Mouse (Mus musculus): Measurements from ENCODE around the gene Slc9a3r2.

The Slc9a3r2 gene

DNA sequence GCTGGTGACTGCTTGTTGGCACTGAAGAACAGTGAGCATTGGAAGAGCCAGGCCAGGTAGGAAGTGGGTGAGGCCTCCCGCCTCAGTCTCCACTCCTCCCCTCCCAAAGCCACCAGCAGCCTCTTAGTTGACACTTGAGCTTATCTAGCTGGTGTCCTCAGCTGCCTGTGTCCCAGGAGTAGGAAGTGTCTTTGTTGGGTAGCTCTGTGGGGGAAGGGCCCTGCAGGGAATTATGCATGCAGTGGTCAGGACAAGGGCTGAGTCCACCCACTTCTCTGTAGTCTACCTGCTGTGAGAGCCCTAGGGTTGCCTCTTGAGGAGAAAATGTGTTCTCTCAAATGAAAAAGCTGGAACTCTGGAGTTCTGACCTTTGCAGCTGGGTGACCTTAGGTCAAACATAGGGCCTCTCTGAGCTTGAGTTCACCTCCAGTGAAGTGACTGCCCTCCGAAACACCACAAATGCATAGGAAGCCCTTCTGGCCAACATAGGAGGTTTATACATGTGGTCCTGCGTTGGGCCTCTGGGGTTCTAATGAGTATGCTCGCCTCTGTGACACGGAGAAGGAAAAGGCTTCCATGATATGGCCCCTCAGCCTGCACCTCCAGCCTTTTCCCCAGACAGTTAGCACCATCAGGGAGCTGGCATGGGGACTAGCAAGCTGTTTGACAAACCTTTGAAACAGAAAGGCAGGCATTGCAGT is 13.2 kb downstream of the Slc9a3r2 start:
- no peak for DNase-seq (ENCODE audit: low spot score in 2 of 2)

DNA sequence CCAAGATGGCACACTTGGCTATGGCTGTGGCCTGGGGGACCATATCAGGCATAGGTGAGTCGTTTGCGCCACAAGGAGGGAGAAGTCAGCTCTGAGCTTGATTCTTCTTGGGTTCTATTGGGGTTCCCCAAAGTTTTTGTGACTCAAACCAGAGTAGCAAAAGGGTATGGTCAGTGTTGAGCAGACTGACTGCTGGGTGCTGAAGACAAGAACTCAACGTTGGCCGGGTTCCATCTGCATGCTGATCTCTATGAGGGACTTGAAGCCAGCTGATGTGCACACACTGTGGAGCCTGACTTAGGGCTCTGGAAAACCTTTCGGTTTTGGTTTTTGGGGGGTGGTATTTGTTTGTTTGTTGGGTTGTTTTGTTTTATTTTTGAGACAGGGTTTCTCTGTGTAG is 14.4 kb downstream of the Slc9a3r2 start:
- no peak for DNase-seq (ENCODE audit: low spot score in 2 of 2)

DNA sequence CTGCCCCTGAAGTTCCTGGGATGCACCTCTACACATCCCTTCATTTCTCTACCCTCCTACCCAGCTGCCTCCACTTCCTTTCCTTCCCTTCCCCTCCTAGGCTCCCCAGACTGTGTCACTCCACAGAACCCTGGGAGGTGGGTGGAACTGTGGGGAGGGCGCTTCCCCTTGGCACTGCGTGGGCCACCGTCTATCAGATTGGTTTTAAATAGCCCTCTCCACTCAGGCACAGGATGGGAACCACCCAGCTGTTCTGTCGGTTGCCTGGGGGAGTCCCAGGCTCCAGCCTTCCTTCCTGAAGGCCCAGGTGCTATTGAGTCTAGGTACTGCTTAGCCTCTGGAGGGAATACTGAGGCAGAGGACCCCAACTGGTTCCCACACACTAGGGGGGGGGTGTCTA is 15.1 kb downstream of the Slc9a3r2 start:
- peak; percentile 49 to 61 for DNase-seq (ENCODE audit: low spot score in 2 of 2)

DNA sequence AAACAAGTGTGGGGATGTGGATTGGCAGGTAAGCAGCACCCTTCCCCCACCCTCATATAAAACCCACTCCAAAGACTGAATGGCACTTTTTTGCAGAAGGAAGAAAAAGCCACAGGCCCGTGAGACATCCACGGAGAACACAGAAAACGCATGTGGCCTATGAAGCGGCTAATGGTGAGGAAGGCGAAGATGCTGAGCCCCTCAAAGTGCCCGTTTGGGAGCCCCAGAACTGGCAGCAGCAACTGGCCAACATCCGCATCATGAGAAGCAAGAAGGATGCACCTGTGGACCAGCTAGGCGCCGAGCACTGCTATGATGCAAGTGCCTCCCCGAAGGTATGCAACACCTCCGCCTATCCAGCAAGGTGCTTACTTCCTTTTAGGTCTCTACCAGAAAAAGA is 16.3 kb downstream of the Slc9a3r2 start:
- no peak for DNase-seq (ENCODE audit: low spot score in 2 of 2)

DNA sequence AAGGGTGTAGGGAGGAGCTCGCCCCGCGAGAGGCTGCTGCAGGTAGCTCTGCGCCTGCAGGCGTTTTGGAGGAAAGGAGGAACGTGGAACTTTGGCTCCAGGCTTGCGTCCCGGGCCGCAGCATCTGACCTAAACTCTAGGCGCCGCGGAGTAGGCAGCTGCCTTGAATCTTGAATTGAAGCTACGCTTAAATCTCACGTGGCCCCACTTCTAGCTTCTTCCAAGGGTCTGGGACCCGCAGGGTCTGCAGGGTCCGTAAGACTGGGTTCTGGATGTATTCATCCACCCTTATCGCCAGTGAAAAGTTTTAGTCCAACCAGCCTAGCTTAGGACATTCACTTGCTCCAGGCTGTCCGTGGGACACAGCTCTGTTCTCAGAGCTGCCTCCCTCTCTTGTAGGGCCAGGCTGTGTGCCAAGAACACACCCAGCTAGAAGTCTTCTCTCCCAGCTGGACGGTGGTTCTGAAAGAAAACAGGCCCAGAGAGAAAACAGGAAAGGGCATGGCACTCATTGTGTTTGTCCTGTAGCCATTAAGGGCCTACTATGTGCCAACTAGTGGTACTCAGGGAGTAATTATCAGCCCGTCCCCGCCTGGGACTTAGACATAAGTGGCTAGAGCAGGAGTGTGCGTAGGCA is 17.2 kb downstream of the Slc9a3r2 start:
- peak in 1 of 2 experiments; percentile 41 for DNase-seq (ENCODE audit: low spot score in 2 of 2)

DNA sequence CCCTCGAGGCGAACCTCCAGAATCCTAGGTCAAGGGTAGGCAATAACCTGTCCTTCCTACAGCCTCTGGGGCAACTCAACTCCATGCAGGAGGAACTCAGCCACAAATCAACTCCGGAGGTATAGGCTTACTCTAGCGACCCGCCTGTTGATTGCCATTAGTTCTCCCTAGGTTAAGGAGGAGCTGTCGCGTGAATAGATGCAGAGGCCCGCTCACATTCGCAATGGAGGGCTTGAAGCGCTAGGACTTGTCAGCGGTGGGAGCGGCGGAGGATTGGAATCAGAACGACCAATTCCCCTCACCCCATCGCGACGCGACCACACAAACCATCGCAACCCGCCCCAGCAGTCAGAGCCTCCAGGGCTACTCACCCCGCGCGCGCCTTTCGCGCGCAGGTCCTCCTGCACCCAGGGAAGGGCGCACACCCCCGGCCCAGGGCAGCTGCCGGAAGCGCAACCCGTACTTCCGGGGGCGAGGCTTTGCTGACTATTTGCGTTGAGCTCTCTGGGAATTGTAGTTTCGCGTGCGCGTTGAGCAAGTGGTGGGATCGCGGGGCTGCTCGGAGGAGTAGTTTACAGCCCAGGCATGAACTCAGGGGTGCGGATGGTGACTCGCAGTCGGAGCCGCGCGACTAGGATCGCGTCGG is 17.8 kb downstream of the Slc9a3r2 start, which contains the start of the genes Tsc2 and Nthl1:
Tsc2 (minus strand) TSS at position 464 of the 646 bp plus-strand sequence.
Nthl1 (plus strand) TSS at position 514 of the 646 bp plus-strand sequence.
- DNase-seq (ENCODE audit: low spot score in 2 of 2): peak; percentile 82 to 84

DNA sequence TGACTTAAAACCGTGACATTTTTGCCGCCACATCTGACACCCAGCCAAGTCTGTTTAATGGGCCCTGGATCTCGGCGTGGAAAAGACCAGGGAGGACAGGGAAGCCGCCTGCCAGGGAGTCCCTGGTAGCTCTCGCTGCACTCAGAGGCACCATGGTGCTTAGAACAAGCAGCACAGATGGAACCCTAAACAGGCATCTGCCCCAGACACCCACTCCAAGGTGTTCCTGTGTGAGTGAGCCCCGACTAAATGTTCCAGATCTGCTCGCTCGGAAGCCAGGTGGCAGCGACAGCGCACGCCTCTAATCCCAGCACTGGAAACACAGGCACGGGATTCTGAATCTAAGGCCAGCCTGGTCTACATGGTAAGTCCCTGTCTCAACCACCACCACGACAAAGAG is 20.1 kb downstream of the Slc9a3r2 start:
- peak in 1 of 2 experiments; percentile 47 for DNase-seq (ENCODE audit: low spot score in 2 of 2)

DNA sequence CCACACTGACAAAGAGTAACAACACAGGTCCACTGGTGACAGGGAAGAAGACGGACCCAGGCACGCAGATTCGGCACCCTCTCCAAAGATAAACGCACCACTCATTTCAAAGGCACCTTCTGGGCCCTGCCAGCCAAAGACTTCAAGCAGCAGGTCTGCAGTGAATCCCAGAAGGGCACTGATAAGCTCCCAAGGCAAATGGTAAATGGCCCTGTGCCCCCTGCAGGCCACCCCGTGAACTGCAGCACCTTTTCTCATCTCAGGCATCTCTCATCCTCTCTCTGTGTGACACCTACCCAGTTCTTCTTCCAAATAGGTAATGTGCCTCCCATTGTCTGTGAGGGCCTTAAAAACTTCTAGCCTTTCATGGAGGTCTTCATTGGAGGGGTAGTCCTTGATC is 21.5 kb downstream of the Slc9a3r2 start:
- peak; percentile 69 to 76 for DNase-seq (ENCODE audit: low spot score in 2 of 2)

DNA sequence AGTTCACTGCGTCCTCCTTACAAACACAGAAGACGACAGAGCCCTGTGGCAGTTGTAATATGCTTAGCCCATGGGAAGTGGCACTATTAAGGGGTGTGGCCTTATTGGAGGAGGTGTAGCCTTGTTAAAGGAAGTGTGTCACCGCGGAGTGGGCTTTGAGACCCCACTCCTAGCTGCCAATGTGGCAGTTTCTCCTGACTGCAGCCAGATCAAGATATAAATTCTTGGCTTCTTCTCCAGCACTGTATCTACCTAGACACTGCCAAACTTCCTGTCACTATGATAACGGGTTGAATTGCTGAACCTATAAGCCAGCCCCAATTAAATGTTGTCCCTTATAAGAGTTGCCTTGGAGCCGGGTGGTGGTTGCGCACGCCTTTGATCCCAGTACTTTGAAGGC is 24.7 kb downstream of the Slc9a3r2 start:
- no peak for DNase-seq (ENCODE audit: low spot score in 2 of 2)

DNA sequence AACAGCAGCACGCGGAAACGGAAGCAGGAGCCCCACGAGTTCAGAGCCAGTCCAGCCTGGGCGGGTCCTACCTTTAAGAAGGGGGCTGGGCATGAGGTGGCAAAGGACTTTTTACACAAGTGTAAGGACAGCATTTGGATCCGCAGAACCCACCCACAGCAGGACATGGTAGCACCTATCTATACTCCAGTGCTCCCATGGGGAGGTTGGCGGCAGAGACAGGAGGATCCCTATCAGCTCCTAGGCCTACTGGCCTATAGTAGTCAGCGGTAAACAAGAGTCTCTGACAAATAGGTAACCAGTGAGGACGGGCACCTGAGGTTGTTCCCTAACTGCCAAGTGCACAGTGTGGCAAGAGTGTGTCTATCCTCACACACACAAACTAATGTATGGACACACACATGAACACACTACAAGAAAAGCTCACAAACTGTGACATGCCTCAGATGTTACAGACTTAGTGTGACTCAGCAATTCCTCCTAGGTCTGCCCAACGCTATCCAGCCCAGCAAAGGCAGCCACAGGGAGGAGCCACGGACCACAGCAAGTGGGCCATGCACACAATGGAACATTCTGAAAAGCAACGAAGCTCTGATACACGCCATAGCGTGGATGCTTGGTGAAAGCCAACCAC is 32.4 kb downstream of the Slc9a3r2 start:
- no peak for DNase-seq (ENCODE audit: low spot score in 2 of 2)

DNA sequence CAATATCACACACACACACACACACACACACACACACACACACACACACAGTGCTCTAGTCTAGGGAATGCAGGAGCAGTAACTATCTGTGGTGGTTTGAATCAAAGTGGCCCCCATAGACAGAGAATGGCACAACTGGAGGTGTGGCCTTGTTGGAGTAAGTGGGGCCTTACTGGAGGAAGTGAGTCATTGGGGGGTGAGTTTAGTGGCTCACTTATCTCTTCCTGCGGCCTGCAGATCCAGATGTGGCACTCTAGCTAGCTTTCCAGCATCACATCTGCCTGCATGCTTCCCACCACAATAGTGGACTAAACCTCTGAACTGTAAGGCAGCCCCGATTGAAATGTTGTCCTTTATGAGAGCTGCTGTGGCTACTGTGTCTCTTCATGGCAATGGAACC is 39.4 kb downstream of the Slc9a3r2 start:
- no peak for DNase-seq (ENCODE audit: low spot score in 2 of 2)

DNA sequence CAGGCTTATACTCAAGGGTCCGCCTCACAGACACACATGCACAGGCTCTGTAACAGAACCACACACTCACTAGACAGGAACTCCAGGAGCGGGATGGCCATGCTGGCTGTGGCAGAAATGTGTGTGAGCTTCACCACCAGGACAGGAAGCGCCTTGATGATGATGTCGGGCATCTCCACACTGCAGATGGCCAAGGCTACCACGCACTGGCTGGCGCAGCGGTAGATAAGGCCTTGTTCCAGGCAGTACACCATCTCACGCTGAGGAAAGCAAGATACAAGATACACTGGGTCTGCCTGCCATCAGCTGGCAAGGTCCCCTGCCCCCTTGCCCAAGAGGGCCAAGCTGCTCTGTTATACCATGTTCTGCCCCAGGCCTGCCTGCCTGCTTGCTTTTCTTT is 41.3 kb downstream of the Slc9a3r2 start:
- no peak for DNase-seq (ENCODE audit: low spot score in 2 of 2)

DNA sequence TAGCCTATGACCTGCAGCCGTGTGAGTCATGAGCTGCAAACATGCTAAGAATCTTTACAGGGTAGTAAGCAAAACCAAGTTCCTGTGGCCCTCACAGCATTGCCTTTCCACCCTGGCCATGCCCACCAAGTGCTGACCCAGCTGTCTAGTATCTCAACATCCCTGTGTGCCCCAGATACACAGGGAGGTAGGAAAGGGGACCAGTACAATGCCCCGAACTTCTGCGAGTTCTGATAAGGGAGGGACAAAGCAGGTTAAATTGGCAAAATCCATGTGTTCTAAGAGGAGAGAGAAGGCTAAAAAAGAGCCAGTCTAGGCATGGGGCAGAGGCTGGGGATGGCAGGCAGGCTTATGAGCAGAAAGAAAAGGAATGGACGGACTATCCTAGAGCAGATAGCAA is 41.8 kb downstream of the Slc9a3r2 start:
- DNase-seq (ENCODE audit: low spot score in 2 of 2): no peak

DNA sequence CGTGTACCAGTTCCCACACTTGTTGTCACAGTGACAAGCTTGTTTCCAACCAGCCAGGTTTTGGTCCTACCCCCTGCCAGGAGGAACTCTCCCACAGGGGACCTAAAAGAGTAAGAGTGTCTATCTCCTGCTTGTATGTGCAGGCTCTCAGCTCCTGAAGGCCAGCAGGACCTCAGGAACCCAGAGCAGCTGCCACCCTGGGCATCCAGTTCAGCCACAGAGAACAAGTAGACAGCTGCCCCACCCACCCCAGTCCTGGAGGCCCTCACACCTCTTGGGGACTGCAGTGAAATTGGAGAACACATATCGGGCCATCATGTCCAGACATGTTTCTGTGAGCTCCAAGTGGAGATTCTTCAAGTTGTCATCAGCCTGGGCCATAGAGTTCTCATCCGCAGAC is 45.6 kb downstream of the Slc9a3r2 start:
- no peak for DNase-seq (ENCODE audit: low spot score in 2 of 2)

DNA sequence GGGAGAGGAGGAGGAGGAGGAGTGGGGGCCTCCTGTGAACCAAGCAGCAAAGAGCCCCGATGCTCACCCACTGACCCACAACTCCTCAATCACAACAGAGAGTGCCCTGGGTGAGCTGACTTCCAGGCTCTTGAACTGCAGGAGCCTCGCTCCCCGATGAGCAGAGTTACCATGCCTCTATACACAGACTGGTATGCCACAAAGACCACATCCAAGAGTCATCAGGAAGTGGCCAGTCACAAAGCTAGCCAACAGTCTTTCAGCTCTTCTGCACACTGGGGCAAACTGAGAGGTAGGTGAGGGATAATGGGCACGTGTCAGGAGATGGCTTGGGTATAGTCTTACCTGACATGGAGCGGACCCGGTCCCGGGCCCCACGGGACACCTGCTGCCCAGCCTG is 46.2 kb downstream of the Slc9a3r2 start:
- no peak for DNase-seq (ENCODE audit: low spot score in 2 of 2)

DNA sequence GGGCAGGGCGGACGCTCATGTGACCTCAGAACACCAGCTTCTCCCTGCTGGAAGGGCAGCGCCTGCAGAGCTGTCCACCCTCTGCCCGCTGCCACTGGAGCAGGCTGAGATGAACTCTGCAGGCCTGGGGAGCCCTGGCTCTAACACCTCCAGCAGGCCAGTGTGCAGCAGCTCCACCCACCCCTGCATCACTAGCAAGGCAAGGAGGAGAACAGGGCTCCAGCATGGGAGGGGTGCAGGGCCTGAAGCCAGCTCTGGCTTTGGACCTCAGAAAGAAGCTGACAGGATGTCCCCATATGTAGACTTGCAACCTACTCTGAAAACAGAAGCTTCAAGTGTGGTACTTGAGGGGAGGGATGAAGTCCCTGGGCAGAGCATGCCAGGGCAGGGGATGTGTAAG is 49.6 kb downstream of the Slc9a3r2 start:
- no peak for DNase-seq (ENCODE audit: low spot score in 2 of 2)

DNA sequence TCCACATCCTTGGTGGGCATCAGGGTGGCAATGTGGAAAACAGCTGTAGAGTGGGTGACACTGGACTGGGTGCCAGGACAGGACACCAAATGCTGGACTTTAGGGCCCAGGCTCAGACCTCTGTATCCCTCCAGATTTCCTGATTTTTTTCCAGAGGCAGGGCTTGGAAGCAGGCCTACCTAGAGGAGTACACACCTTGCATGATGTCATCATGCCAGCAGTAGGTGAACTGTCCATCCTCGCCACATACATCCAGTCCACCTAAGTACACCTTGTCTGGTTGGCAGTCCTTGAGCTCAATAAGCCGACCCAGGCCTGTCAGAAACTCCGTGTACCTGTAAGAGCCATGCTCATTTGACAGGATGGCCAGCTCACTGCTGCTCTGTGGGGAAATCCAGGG is 52.1 kb downstream of the Slc9a3r2 start:
- no peak for DNase-seq (ENCODE audit: low spot score in 2 of 2)

DNA sequence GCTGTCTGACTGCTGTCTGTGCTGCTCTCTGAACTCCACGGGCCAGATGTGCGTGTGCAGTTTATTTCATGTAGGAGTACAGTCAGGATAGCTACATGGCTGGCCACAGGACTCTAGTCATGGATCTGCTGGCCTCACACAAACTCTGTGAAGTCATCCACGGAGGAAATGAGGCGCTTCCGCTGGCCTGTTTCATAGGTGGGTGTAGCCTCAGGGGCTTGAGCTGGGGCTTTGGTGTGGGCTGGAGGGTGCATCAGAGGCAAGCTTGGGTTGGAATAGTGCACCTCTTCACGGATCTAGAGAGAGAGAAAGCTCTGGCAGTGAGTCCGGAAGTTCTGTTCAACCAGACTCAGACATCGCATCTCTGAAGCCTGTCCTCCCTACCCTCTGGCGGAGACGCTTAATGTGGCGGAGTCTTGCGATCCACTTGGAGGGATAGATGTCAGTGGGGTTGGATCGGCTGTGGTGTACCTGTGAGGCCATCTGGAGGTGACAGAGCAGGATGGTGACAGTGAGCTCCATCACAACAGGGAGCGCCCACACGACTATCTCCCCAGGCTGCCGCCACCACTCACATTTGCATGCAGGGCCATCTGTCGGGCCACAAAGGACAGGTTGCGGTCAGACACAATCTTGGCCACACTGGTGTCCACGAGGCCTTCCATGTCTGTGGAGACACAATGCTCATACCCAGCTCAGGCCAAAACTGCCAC is 53.5 kb downstream of the Slc9a3r2 start:
- DNase-seq (ENCODE audit: low spot score in 2 of 2): no peak

DNA sequence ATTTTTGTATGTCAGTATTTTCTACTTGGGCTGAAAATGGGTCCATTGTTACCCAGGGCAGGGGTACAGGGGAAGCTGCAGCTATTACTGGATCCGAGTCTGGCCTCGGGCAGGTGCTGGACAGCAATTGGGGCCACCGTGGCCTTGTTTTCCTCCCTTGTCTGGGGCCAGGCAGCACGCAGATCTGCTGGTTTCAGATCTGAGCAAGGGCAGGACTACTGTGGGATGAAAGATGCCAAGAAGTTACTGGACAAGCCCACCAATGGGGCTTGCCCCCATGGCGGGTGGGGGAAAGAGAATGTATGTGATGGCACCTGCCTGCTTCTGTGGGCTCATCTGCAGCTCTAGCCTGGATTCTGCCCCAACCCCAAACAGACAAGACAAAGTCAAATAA is 54.1 kb downstream of the Slc9a3r2 start:
- DNase-seq (ENCODE audit: low spot score in 2 of 2): no peak

DNA sequence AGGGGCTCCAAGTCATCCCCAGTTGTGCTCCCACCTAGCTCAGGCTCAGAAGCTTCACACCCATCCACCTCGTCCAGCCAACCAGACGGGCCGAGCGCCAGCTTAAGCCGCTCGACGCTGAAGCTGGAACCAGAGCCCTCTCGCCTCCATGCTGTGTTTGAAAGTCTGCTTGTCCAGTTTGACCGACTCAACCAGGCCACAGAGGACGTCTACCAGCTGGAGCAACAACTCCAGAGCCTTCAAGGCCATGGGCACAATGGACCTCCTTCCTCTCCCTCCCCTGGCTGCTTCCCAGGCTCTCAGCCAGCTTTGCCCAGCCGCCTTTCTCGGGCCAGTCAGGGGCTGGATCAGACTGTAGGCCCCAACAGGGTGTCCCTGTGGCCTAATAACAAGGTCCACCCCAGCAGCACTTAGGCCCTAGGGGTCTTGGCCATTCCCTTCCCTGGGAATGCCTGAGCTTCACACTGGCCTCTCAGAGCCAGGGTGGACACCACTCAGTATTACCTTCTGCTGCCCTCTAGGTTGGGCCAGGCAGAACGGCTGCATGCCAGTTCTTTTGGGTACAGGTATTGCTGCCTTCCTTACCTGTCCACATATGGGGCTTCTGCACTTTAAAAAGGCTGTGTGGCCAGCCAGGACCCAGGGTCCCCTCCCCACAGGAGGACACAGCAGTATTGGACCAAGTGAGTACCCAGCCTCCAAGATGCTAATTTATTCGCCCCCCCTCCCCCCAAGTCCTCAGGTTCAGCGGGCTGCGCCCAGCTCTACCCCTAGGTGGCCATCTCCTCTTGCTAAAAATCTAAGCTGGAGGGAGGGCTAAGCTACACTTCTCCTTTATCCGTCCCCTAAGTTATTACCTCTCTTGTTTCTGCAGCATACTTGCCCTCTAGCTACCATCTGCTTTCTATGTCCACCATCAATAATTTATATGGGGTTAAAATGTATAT is 54.7 kb downstream of the Slc9a3r2 start:
- DNase-seq (ENCODE audit: low spot score in 2 of 2): no peak

All from frontal cortex, postnatal 36 days (tissue).